Mouse (Mus musculus) forebrain, embryonic 12.5 days (tissue): ENCODE results near the gene Tsn. TPM values are rescaled to one million over a fixed set of nuclear protein-coding genes. Genes with fewer than 3 reads are reported as not detected.

Source experiments
- ATAC-seq: fragments of 200-750 bp; cut with Nextera tagmentation; 2 replicates; pipeline ENCODE4 v1.8.0; 2017; ENCODE audit warnings: moderate TSS enrichment; ENCODE audit not compliant: low FRiP score
- H3K27ac ChIP-seq: fragments of 300-500 bp; sonication (generic); 2 replicates; pipeline ENCODE4 v1.5.1; 2016; ENCODE audit warnings: mild to moderate bottlenecking
- H3K27me3 ChIP-seq: fragments of 300-500 bp; sonication (generic); 2 replicates; pipeline ENCODE4 v1.6.1; 2016; ENCODE audit warnings: mild to moderate bottlenecking
- H3K36me3 ChIP-seq: fragments of 300-500 bp; sonication (generic); replicated peaks from 2 replicates; pipeline ENCODE4 v1.6.1; 2016; ENCODE audit warnings: mild to moderate bottlenecking
- H3K4me1 ChIP-seq: fragments of 300-500 bp; sonication (generic); 2 replicates; pipeline ENCODE4 v1.6.1; 2016
- H3K4me2 ChIP-seq: fragments of 300-500 bp; sonication (generic); 2 replicates; pipeline ENCODE4 v1.6.1; 2016; ENCODE audit warnings: mild to moderate bottlenecking, moderate library complexity
- H3K4me3 ChIP-seq: fragments of 300-500 bp; sonication (generic); replicated peaks from 2 replicates; pipeline ENCODE4 v1.5.1; 2016; ENCODE audit warnings: mild to moderate bottlenecking
- H3K9ac ChIP-seq: fragments of 300-500 bp; sonication (generic); 2 replicates; pipeline ENCODE4 v1.6.1; 2016; ENCODE audit warnings: mild to moderate bottlenecking
- H3K9me3 ChIP-seq: fragments of 300-500 bp; sonication (generic); 2 replicates; pipeline ENCODE4 v1.6.1; 2016
- WGBS: fragments of 180-500 bp; shearing (Covaris S2); methylation state at CpG from one replicate; pipeline ENCODE4 v1.1.7; 2016; 5-methylcytosine and 5-hydroxymethylcytosine counted together
- polyA plus RNA-seq: library from polyadenylated mRNA; unstranded; fragments of >200 nt; fragmentation: Nextera tagmentation; extraction: Ambion mirVana; gene quantifications from 2 replicates; pipeline ENCODE4 v1.2.1, GENCODE M21; 2016

Tsn gene
- polyA plus RNA-seq, 1 experiment from 2014 or later, result 433 TPM

DNA sequence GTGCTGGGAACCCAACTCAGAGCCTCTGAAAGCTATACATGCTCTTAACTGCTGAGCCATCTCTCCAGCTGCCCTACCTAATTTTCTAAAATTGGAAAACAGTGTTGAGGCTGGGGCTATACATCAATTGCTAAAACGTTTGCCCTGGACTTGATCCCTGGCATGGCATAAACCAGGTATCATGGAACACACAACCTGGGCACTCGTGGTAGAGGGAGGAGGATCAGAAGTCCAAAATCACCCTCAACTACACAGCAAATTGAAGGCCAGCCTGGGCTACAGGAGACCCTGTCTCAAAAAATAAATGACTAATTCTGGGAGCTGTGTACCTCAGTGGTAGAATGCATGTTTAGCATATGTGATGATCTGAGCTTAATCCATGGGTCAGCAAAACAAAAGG is 13.8 kb downstream of the Tsn start:
- WGBS, result 86% methylated on average over 2 of the region's 2 CpGs
- H3K4me2 ChIP-seq, result no peak overlapping the region
- no peaks in the 10 kb centered on the region for H3K27me3 ChIP-seq
- H3K36me3 ChIP-seq, result peaks cover 84% of the 10 kb centered on the region
- H3K9me3 ChIP-seq, result no peaks in the 10 kb centered on the region
- H3K4me1 ChIP-seq, result 0 out of 2 replicates have a peak, but pooled peaks cover 4% of the 10 kb centered on the region
- H3K4me3 ChIP-seq, result no peak overlapping the region
- H3K27ac ChIP-seq, result no peak overlapping the region
- ATAC-seq, result no peak
- H3K9ac ChIP-seq, result no peak overlapping the region

DNA sequence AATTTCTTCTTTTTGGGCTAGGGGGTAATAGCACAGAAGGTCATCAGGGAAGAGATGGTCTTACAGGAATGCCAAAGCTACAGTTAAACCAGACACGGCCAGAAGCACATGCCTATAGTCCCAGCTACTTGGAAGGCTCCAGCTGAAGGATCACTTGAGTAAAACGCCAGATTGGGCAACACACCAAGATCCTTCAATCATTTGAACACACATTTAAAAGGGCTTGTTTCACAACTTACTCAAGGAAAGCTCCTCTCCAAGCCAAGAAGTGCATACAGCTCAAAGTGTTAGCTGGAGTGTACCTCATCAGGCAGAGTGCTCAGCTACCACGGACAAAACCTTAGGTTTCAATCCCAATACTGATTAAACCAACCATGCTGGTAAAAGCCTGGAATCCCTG is 14.9 kb downstream of the Tsn start:
- Histone ChIP-seq H3K4me1 (0 out of 2 replicates have a peak, but pooled peaks cover 4% of the 10 kb centered on the region), H3K36me3 (peaks cover 74% of the 10 kb centered on the region)
- ATAC-seq, result no peak

DNA sequence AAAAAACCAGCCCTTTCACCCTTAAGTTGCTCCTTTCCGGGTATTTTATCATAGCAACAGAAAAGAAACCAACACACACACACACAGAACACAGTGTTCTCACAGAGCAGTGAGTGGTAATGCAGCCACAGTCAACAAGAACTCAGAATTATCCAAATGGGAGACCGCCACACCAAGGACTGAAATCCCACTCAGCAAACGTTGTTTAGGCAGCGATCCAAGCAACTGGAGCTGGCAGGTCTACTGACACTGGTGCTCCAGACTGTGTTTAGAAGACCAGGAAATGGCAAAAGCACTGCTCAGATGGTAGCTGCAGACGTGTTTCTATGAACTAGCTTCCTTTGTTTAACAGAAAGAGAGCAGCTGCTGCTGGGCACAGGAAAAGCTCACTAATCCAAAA is 16.7 kb downstream of the Tsn start:
- H3K27me3 ChIP-seq, result no peaks in the 10 kb centered on the region
- H3K4me3 ChIP-seq, result no peak overlapping the region
- 0 out of 2 replicates have a peak overlapping the region, but pooled peaks have one; percentile 19 for H3K27ac ChIP-seq
- H3K36me3 ChIP-seq, result peaks cover 56% of the 10 kb centered on the region
- no peak for ATAC-seq
- H3K4me2 ChIP-seq, result no peak overlapping the region
- no peaks in the 10 kb centered on the region for H3K9me3 ChIP-seq
- WGBS, result 71% methylated on average over 5 of the region's 5 CpGs
- 0 out of 2 replicates have a peak, but pooled peaks cover 4% of the 10 kb centered on the region for H3K4me1 ChIP-seq
- H3K9ac ChIP-seq, result no peak overlapping the region

More for the DNA sequence above, 14.9 kb downstream of the Tsn start:
- Histone ChIP-seq H3K27ac (no peak overlapping the region), H3K9me3 (no peaks in the 10 kb centered on the region), H3K4me2 (no peak overlapping the region), H3K9ac (no peak overlapping the region), H3K27me3 (no peaks in the 10 kb centered on the region), H3K4me3 (no peak overlapping the region)
- WGBS, result 94% methylated on average over 3 of the region's 3 CpGs

DNA sequence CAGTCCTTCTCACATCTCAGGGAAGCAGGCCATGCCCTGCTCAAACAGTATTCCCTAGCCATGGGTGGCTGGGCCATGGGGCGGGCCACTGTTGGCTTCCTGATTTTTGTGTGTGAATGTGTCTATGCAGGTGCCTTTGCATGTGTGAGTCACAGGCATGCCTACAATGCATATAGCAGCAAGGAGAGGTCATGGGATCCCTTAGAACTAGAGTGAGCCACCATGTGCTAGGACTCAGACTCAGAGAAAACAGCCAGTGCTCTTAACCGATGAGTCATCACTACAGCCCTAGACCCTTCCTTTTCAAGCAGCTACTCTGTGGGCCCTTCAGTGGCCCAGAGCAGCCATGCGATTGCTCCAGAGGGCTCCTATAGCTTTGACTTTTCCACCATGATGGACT is 17.3 kb downstream of the Tsn start:
- H3K27ac ChIP-seq, result no peak overlapping the region
- no peak overlapping the region for H3K4me2 ChIP-seq
- no peaks in the 10 kb centered on the region for H3K9me3 ChIP-seq
- 99% methylated on average over 3 of the region's 3 CpGs for whole genome bisulfite sequencing
- H3K36me3 ChIP-seq, result peaks cover 50% of the 10 kb centered on the region
- H3K4me1 ChIP-seq, result 0 out of 2 replicates have a peak, but pooled peaks cover 4% of the 10 kb centered on the region
- ATAC-seq, result no peak
- H3K9ac ChIP-seq, result no peak overlapping the region
- no peaks in the 10 kb centered on the region for H3K27me3 ChIP-seq
- no peak overlapping the region for H3K4me3 ChIP-seq

DNA sequence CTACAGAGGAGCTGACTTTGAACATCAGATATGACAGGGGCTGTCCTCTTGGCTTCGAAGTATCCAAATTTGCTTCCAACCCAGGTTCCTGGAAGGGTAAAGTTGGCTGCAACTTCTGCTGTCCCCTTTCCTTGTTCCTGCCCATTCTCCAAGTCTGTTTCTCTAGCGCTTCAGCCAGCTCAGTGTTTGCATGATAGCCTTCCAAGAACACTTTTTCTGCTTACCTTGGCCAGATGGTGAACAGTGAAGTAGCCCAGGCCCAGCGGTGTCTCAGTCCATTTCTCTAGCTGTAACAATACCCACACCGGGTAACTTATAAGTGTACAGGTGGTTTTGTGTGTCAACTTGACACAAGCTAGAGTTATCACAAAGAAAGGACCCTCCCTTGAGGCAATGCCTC is 19.2 kb downstream of the Tsn start:
- no peak overlapping the region for H3K4me2 ChIP-seq
- H3K4me1 ChIP-seq, result 0 out of 2 replicates have a peak, but pooled peaks cover 4% of the 10 kb centered on the region
- no peak overlapping the region for H3K27ac ChIP-seq
- H3K9ac ChIP-seq, result no peak overlapping the region
- no peaks in the 10 kb centered on the region for H3K27me3 ChIP-seq
- no peaks in the 10 kb centered on the region for H3K9me3 ChIP-seq
- no peak overlapping the region for H3K4me3 ChIP-seq
- WGBS, result 94% methylated on average over 4 of the region's 4 CpGs
- ATAC-seq, result no peak
- peaks cover 32% of the 10 kb centered on the region for H3K36me3 ChIP-seq

DNA sequence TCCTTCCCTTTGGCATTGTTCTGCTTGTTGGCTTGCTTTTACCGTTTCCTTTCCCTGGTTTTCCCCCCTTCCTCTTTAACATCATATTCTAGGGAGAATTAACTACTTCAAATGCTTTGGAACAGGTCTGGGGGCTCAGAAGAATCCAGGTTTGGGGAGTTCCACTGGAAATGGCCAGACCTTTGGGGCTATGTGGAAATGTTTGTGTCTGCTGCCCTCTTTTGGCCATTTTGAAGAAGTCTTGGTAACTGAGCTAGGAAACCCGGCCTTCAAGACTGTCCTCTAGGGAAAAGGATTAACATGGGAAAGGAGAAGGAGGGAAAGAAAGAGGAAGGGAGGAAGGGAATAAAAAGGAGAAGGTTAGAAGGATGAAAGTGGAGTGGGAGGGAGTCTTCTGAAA is 36.4 kb downstream of the Tsn start:
- no peak for ATAC-seq
- Histone ChIP-seq H3K4me1 (no peaks in the 10 kb centered on the region), H3K36me3 (no peaks in the 10 kb centered on the region), H3K9ac (no peak overlapping the region), H3K27me3 (no peaks in the 10 kb centered on the region), H3K9me3 (no peaks in the 10 kb centered on the region), H3K4me2 (no peak overlapping the region), H3K4me3 (no peak overlapping the region), H3K27ac (no peak overlapping the region)
- 18% methylated on average over 2 of the region's 2 CpGs for WGBS

DNA sequence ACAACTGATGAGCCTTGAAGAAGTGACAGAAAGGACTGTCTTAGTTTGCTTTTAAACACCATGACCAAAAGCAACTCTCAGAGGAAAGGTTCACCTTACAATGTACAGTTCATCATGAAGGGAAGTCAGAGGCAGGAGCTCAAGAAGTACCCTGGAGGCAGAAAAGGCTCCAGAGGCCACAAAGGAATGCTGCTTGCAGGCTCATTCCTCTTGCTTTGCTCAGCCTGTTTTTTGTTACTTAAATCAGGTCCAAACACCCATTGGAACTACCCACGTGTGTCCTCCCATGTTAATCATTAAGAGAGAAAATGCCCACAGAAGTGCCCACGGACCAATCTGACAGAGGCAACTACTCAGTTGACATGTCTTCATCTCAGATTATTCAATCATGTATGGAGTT is 59.6 kb downstream of the Tsn start:
- 57% methylated on average over 2 of the region's 2 CpGs for WGBS
- no peak overlapping the region for H3K27ac ChIP-seq
- no peak for ATAC-seq

More for the DNA sequence above, 59.6 kb downstream of the Tsn start:
- no peak overlapping the region for H3K4me2 ChIP-seq
- H3K27me3 ChIP-seq, result no peaks in the 10 kb centered on the region
- H3K4me1 ChIP-seq, result no peaks in the 10 kb centered on the region
- no peaks in the 10 kb centered on the region for H3K36me3 ChIP-seq
- H3K4me3 ChIP-seq, result no peak overlapping the region
- H3K9me3 ChIP-seq, result peaks cover 3% of the 10 kb centered on the region; the same call in 1 of the 2 replicates
- H3K9ac ChIP-seq, result no peak overlapping the region

Other genes with a start within 250 kb of the Tsn start
- gene Gm29106, start 135.2 kb downstream of the Tsn start, polyA plus RNA-seq, result 0.18 and 0.47 TPM in 2 replicates
- gene Nifk, start 10.1 kb upstream of the Tsn start, polyA plus RNA-seq, result 80.1 and 80.8 TPM in 2 replicates
- gene Clasp1, start 77.3 kb upstream of the Tsn start, polyA plus RNA-seq, result 146 and 158 TPM in 2 replicates